Mouse (Mus musculus) thymus, postnatal 14 days (tissue): ENCODE data around the gene Gpr63.
"Not testable (repeated sequence)": the region's sequence is repeated elsewhere in the genome, so short reads cannot be mapped to it uniquely, and the experiment has no call there.

Experiments used
- DNase-seq: peaks from one replicate; pipeline ENCODE4 v3.0.0; 2021

Gpr63 gene

DNA sequence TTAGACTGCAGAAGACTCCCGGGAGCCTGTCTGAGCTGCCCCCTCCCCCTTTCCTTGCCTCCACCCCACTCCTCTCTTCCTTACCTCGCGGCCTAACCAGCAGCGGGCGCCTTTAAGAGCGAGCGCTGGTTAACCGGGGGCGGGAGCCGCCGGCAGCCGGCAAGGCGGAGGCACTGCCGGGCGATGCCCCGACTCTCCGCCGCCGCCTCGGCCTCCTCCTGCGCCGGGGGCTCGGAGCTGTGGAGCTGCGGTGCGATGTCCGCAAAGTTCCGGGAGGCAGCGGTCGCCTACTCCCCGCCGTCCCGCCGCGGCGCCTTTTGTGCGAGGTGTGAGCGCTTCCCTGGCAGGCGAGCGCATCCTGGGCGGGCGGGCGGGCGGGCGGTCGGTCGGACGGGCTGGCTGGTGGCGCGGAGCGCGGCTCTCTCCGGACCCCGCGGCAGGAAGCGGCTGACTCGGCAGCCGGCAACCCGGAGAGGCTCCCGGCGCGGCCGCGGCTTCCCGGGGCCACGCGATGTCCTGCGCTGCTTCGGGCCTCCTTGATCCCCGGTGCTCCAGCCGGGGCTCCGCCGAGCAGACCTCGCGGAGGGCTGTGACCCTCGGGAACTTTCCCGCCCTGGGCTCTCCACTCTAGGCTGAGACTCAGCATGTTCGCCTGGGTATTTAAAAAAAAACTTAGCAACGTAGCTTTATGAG is at the start of gene Gpr63:
Gpr63 (plus strand) TSS at position 109 of the 693 bp plus-strand sequence.
- DNase-seq = peak; percentile 9

DNA sequence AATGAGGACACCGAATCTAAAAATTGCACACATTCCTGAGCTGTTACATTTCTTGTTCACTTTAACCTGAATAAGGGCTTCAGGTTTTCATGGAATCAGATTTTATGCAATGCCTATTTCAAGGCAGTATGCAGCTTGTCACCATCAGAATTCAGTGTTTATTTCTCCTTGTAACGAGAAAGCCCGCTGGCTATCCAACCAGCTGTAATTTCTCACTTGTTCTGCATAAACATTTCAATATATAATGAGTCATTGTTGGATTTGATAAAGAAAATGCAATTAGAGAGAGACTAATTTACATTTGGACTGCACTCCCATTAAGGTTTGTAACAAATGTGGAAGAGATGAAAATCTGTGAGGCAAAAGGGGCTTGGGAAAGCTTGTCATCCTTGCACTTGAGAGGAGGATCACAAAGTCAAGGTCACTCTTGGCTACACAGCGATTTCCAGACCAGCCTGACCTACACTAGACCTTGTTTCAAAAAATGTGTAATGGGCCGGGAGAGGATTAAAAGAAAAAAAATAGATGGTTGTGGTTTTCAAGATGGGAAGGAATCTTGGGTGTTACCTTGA is 46.1 kb upstream of the Gpr63 start:
- no peak for DNase-seq

DNA sequence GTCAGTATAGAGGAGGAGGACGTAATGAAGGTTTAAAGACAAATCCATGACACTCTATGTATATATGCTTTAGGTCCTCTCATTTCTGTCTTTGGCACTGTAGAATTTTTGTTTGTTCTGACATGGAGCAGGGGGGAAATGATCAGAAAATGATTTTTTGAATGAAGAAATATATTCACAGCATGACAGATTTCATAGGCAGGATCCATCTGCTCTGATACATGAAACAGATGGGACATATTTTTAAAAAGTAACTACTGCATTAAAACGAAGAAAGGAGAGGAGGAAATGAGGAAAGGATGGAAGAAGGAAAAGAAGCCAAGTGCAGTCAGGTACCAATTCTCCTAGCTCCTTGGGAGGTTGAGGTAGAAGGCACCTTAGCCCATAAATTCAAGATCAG is 41.5 kb upstream of the Gpr63 start:
- DNase-seq = no peak

DNA sequence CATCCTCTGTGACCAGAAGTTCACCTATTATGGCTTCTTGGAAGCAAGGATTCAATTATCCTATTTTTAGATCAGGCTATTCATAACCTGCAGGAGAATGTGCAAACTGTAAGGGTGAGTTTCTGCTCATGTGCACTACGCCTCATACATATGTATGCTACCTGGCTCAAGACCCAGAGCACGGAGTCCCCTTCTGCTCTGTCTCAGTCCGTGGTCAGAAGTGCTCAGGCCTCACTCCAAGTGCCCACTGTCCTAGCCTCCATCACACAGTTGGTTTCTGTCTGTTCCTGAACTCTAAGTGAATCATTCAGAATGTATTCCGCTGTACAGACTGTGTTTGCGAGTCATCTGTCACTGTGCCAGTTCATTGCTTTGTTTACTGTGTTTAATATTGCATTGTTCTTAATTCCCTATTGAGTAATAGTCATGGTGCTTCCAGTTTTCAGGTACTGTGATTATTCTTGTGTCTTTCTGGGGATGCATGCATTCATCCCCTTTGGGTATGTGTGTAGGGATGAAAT is 37.9 kb upstream of the Gpr63 start:
- no peak for DNase-seq

DNA sequence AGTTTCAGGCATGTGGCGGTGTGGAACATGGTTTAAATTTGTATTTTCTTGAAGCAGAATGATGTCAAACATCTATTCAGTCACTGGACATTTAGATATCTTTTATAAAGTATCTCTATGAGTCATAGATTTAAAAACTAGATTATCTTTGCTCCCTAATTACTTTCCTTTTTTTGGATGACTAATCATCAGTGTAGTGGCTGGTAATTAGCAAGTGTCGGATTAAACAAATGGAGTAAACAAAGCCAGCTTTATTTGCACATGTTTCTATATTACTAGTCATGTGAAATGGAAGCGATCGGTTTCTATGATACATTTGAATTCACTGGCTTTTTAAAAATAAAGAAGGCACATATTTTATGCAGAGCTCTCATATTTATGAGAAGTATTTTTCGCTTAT is 37.3 kb upstream of the Gpr63 start:
- DNase-seq = no peak

DNA sequence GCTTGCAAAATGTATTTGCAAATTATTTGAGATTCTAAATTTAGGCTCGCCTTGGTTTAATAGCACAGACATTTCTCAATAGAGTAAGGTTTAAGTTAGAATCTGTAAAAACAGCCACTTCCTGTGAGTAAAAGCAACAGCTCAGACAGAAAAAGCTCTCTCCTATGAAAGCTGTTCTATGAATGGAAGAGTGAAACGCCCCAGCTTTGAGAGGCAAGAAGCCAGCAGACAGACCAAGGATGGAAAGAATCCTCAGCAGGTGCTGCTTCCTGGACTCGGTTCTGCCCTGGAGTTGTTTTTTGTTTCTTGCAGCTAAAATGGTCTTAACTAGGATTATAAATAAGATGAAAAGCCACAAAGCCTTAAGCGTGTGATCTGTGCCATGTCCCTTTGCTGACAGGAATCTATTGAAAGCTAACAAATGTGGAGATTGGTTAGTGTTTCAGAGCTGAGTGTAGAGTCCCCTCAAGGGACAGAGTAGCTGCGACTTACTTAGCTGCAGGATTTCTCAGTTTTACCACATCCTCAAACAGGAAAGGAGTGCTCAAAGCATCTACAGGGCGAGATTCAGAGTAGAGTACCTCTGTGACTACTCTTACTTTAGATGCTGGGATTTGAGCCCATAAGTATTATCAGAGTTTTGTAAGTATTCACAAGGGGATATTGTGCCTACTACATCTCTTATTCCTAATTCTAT is 23.3 kb upstream of the Gpr63 start:
- DNase-seq = no peak

DNA sequence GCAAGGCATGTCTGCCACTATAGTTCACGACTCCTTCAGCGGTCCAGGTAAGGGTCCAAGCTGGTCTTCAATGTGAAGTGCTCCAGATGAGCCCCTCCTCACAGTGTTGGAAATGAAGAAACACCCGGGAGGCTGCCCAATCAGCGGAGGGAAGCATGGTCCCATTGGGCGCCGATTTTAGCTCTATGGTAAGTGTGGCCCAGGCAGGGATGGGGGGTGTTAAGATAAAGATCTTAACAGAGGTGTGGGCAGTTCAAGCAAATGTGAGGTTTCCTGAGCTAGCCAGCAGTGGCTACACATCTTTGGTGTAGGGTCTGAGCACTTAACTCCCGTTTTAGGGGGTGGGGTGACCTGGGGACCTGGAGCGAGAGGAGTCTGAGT is 299 bp upstream of the Gpr63 start:
- no peak for DNase-seq

DNA sequence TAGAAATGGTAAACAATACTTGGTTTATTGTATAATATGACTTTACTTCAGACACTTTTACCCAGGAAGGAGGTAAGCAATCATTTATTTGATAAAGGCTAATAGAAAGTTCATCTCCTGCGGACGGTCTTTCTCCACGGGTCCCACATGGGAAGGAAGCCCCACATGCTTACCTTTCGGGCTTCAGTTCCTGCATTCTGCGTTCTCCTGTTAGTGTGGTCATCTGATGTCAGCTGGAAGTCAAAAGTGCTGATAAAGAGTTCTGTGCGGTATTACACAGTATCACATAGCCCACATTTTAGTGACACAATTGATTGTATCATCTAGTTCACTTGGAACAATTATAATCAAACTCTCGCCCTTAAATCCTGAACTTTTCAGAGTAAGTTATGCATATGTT is 1.0 kb downstream of the Gpr63 start:
- no peak for DNase-seq

DNA sequence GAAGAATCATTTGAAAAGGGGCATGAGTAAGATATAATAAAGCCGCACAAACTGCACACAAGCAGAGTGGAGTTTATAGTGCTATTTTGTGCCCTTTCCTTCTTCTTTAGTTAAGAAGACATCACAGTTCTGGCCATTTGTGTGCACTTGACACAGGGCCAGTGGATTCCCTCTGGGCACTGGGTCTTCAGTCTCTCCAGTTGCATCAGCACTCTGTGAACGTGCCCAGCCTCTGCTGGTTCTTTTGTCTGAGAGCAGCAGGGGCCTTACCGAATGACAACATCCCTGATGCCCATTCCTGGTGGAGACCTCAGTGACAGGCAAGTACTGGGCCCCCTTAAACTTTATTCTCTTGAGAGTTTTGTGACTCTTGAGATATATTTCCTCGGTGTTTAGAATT is 12.4 kb downstream of the Gpr63 start:
- no peak for DNase-seq

DNA sequence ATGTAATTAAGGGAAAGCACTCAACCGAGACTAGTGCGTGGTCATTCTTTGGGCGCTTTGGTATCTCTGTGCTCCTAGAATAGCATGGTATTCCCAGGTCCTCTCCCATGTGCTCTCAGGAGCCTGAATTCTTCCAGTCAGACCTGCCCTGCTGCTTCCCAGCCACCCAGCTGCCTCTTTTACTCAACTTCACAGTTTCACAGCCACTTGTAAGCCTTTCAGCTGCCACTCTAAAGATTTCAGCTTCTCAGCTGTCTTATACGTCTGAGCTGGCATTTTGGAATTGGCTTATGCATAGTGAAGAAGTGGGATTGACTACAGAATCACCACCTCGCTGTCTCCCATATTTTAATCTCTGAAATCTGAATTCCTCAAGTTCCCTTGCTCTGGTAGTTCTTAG is 19.4 kb downstream of the Gpr63 start:
- DNase-seq = no peak

DNA sequence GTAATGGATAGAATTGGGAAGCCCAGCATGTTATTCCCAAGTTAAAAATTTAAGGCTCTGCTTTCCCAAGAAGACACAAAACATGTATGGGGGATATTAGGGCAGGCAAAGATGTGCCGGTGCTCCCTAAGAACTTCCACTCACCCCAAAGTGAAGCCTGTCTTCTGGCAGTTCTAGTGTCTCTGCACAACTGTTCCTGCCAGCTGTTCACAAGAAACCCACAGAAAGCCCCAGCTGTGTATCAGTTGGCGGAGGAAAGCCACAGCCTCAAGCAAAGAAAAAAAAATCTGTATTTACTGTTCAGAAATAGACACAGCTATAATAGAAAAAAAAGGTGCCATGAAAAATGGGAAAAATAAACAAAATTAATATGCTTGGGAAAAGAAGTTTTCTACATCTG is 25.3 kb downstream of the Gpr63 start:
- no peak for DNase-seq

DNA sequence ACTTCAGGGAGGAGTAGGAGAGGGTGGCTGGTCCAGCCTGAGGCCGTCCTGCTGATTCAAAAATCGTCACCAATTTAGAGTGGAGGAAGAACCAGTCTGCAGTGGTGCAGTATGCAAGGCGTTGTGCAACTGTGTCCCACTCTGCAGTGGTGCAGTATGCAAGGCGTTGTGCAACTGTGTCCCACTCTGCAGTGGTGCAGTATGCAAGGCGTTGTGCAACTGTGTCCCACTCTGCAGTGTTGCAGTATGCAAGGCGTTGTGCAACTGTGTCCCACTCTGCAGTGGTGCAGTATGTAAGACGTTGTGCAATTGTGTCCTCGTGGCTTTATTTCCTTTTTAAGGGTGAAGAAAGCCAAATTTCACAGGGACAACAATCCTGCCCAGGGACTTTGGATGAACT is 43.1 kb downstream of the Gpr63 start:
- not testable (repeated sequence) for DNase-seq

DNA sequence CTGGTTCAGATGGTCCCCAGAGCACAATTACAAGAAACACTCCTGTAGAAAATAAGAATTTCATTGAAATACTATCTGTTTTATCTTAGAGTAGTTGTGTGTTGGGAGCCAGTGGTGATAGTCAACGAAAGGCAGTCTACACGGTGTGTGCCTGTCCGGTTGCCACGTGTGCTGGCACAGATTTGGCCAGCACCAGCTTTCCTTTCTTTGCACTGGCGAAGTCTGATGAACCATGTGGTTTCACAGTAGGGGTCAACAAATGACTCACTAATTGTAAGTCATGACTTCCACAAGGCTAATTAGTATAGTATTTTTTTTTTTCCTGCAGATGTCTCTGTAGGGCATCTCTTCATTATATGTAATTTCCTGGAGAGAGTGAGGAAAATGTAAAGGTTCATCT is 45.6 kb downstream of the Gpr63 start:
- DNase-seq = no peak

DNA sequence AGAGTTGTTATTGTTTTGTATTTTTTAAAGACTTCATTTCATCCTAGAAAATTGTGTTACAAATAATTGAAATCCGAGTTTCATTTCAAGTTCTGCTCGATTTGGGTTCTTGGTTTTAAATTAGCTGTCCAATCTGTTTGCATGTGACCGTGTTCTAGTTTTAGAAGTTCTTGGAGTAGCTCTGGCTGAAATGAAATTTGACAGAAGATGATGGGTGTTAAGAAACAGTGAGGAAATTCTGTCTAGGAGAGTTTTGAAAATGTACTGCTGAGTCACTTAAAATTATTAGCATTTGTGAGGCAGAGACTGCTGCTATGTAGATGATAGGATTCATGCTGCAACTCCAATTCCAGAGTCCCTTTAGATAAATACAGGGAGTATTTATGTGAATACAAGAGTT is 46.5 kb downstream of the Gpr63 start:
- no peak for DNase-seq

DNA sequence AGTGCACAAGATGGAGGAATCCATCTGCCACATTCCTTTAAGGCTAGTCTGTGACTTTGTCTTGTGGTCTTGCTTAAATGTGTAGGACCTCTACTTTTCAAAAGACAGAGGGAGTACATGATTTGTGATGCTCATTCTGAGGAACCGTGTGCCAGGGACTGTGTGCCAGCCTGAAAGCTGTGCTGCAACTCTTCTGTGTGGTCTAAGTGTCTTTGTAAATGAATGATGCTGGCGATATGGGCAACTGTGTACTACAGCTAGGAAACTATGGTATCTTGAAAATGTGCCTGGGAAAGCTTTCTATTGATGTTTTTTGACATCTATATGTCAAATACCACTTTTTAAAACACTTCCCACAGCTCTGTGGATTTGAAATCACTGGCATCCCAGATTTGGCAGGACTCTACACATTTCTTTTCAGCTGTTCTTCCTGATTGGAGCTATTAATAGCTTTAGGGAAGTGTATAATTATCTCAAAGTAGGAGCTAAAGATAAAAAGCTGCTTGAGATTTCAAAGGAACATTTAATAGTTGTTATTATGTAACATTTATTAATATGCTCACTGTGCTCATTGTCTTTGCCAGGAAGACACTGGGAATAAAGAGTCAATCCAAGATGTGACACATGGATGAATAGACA is 48.9 kb downstream of the Gpr63 start:
- no peak for DNase-seq

DNA sequence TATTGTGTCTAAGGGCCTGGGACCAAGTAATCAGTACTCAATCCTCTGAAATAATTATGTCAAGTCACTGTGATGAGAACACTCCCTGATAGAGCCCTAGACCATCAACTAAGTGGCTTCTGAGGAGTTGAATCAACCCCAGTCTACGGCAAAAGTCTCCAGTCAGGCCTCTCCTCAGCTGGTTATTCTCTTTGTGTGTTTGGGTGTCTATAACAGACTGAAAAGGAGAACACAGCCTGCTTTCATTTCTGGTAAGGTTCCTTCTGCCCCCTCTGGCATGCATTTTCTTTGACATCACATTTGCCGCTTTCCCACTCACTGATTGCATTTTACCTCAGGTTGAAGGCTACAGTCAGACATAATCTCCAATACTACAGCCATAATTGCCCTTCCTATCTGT is 62.0 kb downstream of the Gpr63 start:
- no peak for DNase-seq

DNA sequence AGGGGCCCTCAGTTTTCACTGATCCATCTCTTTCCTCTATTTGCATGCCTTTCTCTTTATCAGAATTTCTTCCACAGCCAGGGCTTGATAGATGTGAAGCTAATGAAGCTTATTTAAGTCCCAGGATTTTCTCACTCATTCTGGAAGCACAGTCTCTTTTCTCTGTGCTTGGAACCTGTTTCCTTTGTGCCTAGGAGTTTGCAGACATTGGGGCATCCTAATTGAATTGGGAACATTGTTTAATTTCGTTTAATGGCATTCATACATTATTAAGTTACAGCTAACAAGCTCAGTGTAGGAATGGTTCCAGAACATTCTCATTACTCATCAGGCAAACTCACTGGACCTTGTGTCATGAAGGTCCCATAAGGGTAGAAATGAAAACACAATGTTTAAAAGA is 62.5 kb downstream of the Gpr63 start:
- DNase-seq = no peak

DNA sequence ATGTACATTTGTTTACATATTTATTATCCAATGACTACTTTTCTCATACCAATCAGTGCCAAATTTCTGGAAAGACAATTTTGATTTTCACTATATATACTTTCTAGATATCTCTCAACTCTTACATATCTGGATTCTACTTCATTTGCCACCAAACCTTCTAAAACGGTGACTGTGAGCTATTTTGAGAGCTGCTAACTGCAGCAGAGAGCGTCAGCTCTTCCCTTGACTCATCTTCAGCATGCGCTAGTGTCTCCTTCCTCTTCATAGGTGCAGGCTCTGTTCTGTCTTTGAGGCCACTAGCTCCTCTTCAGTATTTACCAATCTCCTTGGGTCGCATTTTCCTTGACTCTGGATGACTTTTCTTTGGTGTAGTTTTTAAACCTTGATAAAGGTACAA is 63.7 kb downstream of the Gpr63 start:
- DNase-seq = no peak

DNA sequence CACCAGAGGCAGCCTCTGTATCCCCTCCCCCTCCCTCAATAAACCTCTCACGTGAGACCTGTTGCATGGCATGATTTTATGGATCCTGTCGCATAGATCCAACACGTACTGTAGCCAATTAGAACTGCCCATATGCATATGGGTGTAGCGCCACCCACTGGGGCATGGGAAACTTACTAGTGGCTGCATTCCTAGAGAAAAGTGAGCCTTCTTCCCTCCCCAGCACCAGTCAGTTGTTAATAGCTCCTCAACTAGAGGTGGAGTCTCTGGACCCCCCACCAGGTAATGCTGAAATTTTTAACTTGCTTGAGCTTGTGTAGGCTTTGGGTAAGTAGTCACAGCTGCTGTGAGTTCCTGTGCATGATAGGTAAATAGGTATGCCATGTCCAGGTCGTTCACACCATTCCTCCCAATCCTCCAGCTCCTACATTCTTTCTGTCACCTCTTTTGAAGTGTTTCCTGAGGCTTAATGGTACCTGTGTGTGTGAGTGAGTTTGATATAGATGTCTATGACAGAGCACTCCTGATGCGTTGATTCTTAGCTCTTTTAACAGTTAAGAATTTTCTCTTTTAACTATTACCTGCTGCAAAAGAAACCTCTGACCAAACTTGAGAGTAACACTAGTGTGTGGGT is 69.1 kb downstream of the Gpr63 start:
- DNase-seq = no peak

DNA sequence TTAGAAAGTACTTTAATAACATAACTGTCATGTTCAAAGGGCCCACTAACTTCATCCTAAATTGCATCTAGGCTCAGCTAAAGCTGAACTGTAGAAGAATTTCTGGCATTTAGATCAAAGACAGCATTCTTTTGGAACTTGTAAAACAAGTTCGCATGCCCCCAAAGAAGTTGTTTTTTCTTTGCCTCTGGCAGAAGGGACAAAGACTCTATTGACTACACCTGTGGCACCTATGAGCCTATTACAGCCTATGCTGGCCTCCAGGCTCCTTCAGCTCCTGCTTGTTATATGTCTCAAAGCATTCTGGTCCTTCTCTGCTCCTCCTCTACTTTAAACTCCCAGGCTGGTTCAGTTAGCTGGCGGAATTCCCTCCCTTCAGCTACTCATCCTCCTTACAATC is 69.6 kb downstream of the Gpr63 start:
- no peak for DNase-seq

DNA sequence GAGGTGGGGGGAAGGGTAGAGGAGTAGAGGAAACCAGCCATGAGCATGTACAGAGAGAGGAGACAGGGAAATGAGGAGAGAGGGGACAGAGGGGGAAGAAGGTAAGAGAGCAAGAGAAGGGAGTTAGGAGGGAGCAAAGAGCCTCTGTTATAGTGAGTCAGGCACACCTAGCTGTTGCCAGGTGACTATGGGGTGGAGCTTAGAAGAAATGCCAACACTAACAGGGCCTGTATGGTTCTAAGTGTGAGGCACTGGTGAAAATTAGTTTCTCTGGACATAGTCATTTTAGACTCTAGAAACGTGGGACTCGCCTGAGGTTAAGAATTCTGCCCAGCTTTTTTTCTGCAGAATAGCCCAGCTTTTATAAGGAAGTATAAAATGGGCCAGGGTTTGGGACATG is 71.1 kb downstream of the Gpr63 start:
- DNase-seq = no peak

DNA sequence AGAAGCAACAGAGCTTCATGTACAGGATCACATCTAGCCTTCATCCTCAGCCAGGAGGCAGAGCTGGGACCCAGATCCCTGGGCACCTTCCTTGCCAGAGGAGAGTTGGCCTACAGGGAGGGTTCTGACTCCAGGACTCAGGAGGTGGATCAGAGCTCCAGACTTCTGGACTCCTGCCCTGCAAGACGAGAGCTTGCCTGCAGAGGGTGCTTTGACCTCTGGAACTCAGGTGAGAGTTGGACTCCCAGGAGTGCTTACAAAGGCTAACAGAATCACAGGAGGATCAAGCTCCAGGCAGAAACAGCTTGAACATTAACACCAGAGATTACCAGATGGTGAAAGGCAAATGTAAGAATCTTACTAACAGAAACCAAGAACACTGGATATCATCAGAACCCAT is 89.3 kb downstream of the Gpr63 start:
- DNase-seq = not testable (repeated sequence)
